Mouse (Mus musculus) ES-E14 (cell line): ENCODE measurements around the gene Lpar4. TPM values are rescaled to one million over a fixed set of nuclear protein-coding genes. Genes with fewer than 3 reads are reported as not detected.

Source experiments
- DNase-seq: peaks from one replicate; pipeline ENCODE4 v3.0.0-alpha.2; 2013; ENCODE audit warnings: low read depth, low spot score
- H3K27ac ChIP-seq: 2 replicates; pipeline ENCODE4 v1.5.1; 2012; ENCODE audit warnings: low read depth, mild to moderate bottlenecking, low read length, moderate library complexity, mixed read lengths; ENCODE audit not compliant: poor library complexity, insufficient read depth, severe bottlenecking
- H3K36me3 ChIP-seq: 2 replicates; pipeline ENCODE4 v1.6.1; 2012; ENCODE audit warnings: mild to moderate bottlenecking, low read length, moderate library complexity, mixed read lengths; ENCODE audit not compliant: control insufficient read depth, poor library complexity, insufficient read depth, severe bottlenecking
- H3K4me1 ChIP-seq, 2 experiments: fragments of 150-350 bp in 1 of 2; sonication (generic) in 1 of 2; 2 replicates each; pipeline ENCODE4 v1.6.1; 2012; ENCODE audit warnings: low read length in 2 of 2, mild to moderate bottlenecking in 1 of 2, mixed read lengths in 1 of 2; ENCODE audit not compliant: control insufficient read depth in 2 of 2, insufficient read depth in 2 of 2, poor library complexity in 1 of 2
- H3K4me3 ChIP-seq, 2 experiments: fragments of 150-350 bp in 1 of 2; sonication (generic) in 1 of 2; 2 replicates each; pipeline ENCODE4 v1.5.1; 2012; ENCODE audit warnings: low read length in 2 of 2, low read depth in 1 of 2, mild to moderate bottlenecking in 1 of 2, mixed read lengths in 1 of 2; ENCODE audit not compliant: insufficient read depth in 1 of 2, poor library complexity in 1 of 2, severe bottlenecking in 1 of 2
- H3K9ac ChIP-seq: 2 replicates; pipeline ENCODE4 v1.6.1; 2012; ENCODE audit warnings: low read depth, mild to moderate bottlenecking, low read length, mixed read lengths; ENCODE audit not compliant: poor library complexity, insufficient read depth, severe bottlenecking
- H3K9me3 ChIP-seq: fragments of 150-350 bp; sonication (generic); 2 replicates; pipeline ENCODE4 v1.6.1; 2012; ENCODE audit warnings: low read depth, mild to moderate bottlenecking, low read length; ENCODE audit not compliant: control insufficient read depth, insufficient read depth
- CHD2 ChIP-seq: IDR thresholded peaks from 2 replicates; pipeline ENCODE4 v1.6.1; 2014; ENCODE audit warnings: mild to moderate bottlenecking, low read depth, low read length, inconsistent platforms
- HCFC1 ChIP-seq: IDR thresholded peaks from 2 replicates; pipeline ENCODE4 v1.6.1; 2012; ENCODE audit warnings: low read length, inconsistent platforms, borderline replicate concordance; ENCODE audit not compliant: insufficient read depth
- MAFK ChIP-seq: IDR thresholded peaks from 2 replicates; pipeline ENCODE4 v1.6.1; 2014; ENCODE audit warnings: mild to moderate bottlenecking, low read depth, low read length, inconsistent platforms; ENCODE audit not compliant: insufficient read depth
- ZC3H11A ChIP-seq: IDR thresholded peaks from 2 replicates; pipeline ENCODE4 v1.6.1; 2012; ENCODE audit warnings: low read depth, mild to moderate bottlenecking, inconsistent platforms, low read length, borderline replicate concordance
- ZNF384 ChIP-seq: IDR thresholded peaks from 2 replicates; pipeline ENCODE4 v1.6.1; 2012; ENCODE audit warnings: low read depth, low read length, inconsistent platforms
- in situ Hi-C, 2 experiments: fragments of 600-800 bp; cut with MboI; formaldehyde crosslinking; loops; one replicate each; pipeline ENCODE4 v1.15.1; 2025; ENCODE audit warnings: low sequenced_read_pairs in 2 of 2, inconsistent platforms in 1 of 2; ENCODE audit not compliant: unreplicated experiment in 2 of 2
- total RNA-seq: library from RNA; depleted of rRNA; stranded (reverse); fragments of 300-350 nt; gene quantifications from 2 replicates; pipeline ENCODE4 v1.2.3, GENCODE M21; 2012

Lpar4 gene
- total RNA-seq, 1 experiment, result 14.6 TPM

GRCm38 (mm10) chrX:106897707-106898275 lies 22.6 kb upstream of the Lpar4 start:
- no peaks in the 10 kb centered on the region for H3K9me3 ChIP-seq
- DNase-seq, result no peak
- H3K9ac ChIP-seq, result no peak overlapping the region
- H3K36me3 ChIP-seq, result no peaks in the 10 kb centered on the region
- TF ChIP-seq MAFK, result no peak
- no peak for TF ChIP-seq CHD2
- no peak for TF ChIP-seq ZNF384
- no peak for TF ChIP-seq ZC3H11A
- no peak for TF ChIP-seq HCFC1
- H3K4me3 ChIP-seq, result no peak overlapping the region
- no peak overlapping the region for H3K27ac ChIP-seq
- H3K4me1 ChIP-seq, result no peaks in the 10 kb centered on the region
- in situ Hi-C loops, result no loop called here

GRCm38 (mm10) chrX:106920828-106921619 lies 599 bp downstream of the Lpar4 start:
- in situ Hi-C loops, result no loop called here
- H3K9ac ChIP-seq, result no peak overlapping the region; the same call in 1 of the 2 replicates
- TF ChIP-seq ZC3H11A (no peak), ZNF384 (peak; percentile 41; the same call in 1 of the 2 replicates)
- no peak overlapping the region; the same call in 1 of the 2 replicates for H3K27ac ChIP-seq
- no peaks in the 10 kb centered on the region for H3K9me3 ChIP-seq
- H3K36me3 ChIP-seq, result no peaks in the 10 kb centered on the region
- H3K4me3 ChIP-seq, result peak overlapping the region; percentile 50 to 67
- DNase-seq, result no peak
- H3K4me1 ChIP-seq, result no peaks in the 10 kb centered on the region; a peak in 1 of 4 replicates

- H3K4me1 ChIP-seq, result no peaks in the 10 kb centered on the region; a peak in 1 of 4 replicates
- no peak overlapping the region for H3K27ac ChIP-seq
- in situ Hi-C loops, result no loop called here
- H3K9ac ChIP-seq, result no peak overlapping the region
- H3K9me3 ChIP-seq, result no peaks in the 10 kb centered on the region
- H3K4me3 ChIP-seq, result no peak overlapping the region
- TF ChIP-seq CHD2 (no peak), MAFK (no peak), HCFC1 (no peak), ZNF384 (no peak), ZC3H11A (no peak)
- H3K36me3 ChIP-seq, result no peaks in the 10 kb centered on the region
- no peak for DNase-seq
These were observed 4.1 kb downstream of the Lpar4 start for GRCm38 (mm10) chrX:106924572-106924971.

GRCm38 (mm10) chrX:106939326-106939725 lies 18.9 kb downstream of the Lpar4 start:
- TF ChIP-seq HCFC1, result no peak
- TF ChIP-seq ZNF384, result no peak
- TF ChIP-seq ZC3H11A, result no peak
- TF ChIP-seq CHD2, result no peak
- TF ChIP-seq MAFK, result no peak
- no peak overlapping the region for H3K27ac ChIP-seq
- no peaks in the 10 kb centered on the region for H3K4me1 ChIP-seq
- H3K4me3 ChIP-seq, result no peak overlapping the region
- H3K9me3 ChIP-seq, result no peaks in the 10 kb centered on the region
- no peaks in the 10 kb centered on the region for H3K36me3 ChIP-seq
- H3K9ac ChIP-seq, result no peak overlapping the region
- in situ Hi-C loops, result no loop called here
- DNase-seq, result no peak
